Mouse (Mus musculus): Measurements from ENCODE around the gene Ankrd54.

Gene Ankrd54

GRCm38 (mm10) chr15:79062376-79063159 lies at the start of gene Ankrd54:
TSS of gene Ankrd54 (minus strand) at chr15:79062893.
- DNase-seq: peak; percentile 95

GRCm38 (mm10) chr15:79111774-79112173 lies 49.1 kb upstream of the Ankrd54 start:
- DNase-seq: no peak

- no peak for DNase-seq
These were observed 47.8 kb upstream of the Ankrd54 start for GRCm38 (mm10) chr15:79110528-79110927.

GRCm38 (mm10) chr15:79110031-79110430 lies 47.3 kb upstream of the Ankrd54 start:
- no peak for DNase-seq

GRCm38 (mm10) chr15:79109321-79109934 lies 46.7 kb upstream of the Ankrd54 start:
- DNase-seq: peak; percentile 67

GRCm38 (mm10) chr15:79108421-79109320 lies 46.0 kb upstream of the Ankrd54 start, which contains the start of gene Micall1:
TSS of gene Micall1 (plus strand) at chr15:79108898.
- DNase-seq: peak; percentile 81

- DNase-seq: no peak
These were observed 45.3 kb upstream of the Ankrd54 start for GRCm38 (mm10) chr15:79107966-79108365.

GRCm38 (mm10) chr15:79105804-79106203 lies 43.1 kb upstream of the Ankrd54 start:
- no peak for DNase-seq

- DNase-seq: no peak
These were observed 40.6 kb upstream of the Ankrd54 start for GRCm38 (mm10) chr15:79103264-79103663.

- no peak for DNase-seq
These were observed 38.8 kb upstream of the Ankrd54 start for GRCm38 (mm10) chr15:79101531-79101930.

- no peak for DNase-seq
These were observed 37.7 kb upstream of the Ankrd54 start for GRCm38 (mm10) chr15:79100391-79100790.

- DNase-seq: no peak
These were observed 36.8 kb upstream of the Ankrd54 start for GRCm38 (mm10) chr15:79099456-79099855.

- DNase-seq: no peak
These were observed 36.2 kb upstream of the Ankrd54 start for GRCm38 (mm10) chr15:79098868-79099267.

- no peak for DNase-seq
These were observed 35.5 kb upstream of the Ankrd54 start for GRCm38 (mm10) chr15:79098220-79098619.

GRCm38 (mm10) chr15:79097611-79098025 lies 34.9 kb upstream of the Ankrd54 start:
- DNase-seq: no peak

GRCm38 (mm10) chr15:79097135-79097534 lies 34.4 kb upstream of the Ankrd54 start:
- DNase-seq: no peak

GRCm38 (mm10) chr15:79096556-79096955 lies 33.9 kb upstream of the Ankrd54 start:
- DNase-seq: no peak

- no peak for DNase-seq
These were observed 32.8 kb upstream of the Ankrd54 start for GRCm38 (mm10) chr15:79095483-79095882.

GRCm38 (mm10) chr15:79093083-79093839 lies 30.6 kb upstream of the Ankrd54 start:
- no peak for DNase-seq

GRCm38 (mm10) chr15:79092284-79092683 lies 29.6 kb upstream of the Ankrd54 start:
- DNase-seq: no peak

- DNase-seq: no peak
These were observed 16.9 kb upstream of the Ankrd54 start for GRCm38 (mm10) chr15:79079567-79079966.

GRCm38 (mm10) chr15:79075658-79076365 lies 13.1 kb upstream of the Ankrd54 start:
- no peak for DNase-seq

Data from thymus, postnatal 4 days (tissue).